Mouse (Mus musculus): ENCODE measurements around the gene Fbxo33. TPM values are rescaled to one million over a fixed set of nuclear protein-coding genes. Genes with fewer than 3 reads are reported as not detected.

Gene Fbxo33
- total and polyA plus RNA-seq, 3 experiments = 9.5 to 31.6 (median 19.5) TPM

GRCm38 (mm10) chr12:59217331-59217730 lies 2.2 kb downstream of the Fbxo33 start:
- H3K9ac ChIP-seq (ENCODE audit: insufficient read depth, low read depth) = peak overlapping the region; percentile 48; the same call in 1 of the 2 replicates
- in situ Hi-C loops (cut with MboI; ENCODE audit: low pct_ligation_motif_present, low pct_unique_long_range_greater_than_20kb, low sequenced_read_pairs) (loop anchor here (25.0 kb wide), 1 partner anchor 155 kb away; the partner anchor contains the start of genes Pnn and Trappc6b), dilution Hi-C loops (cut with MboI; ENCODE audit: extremely low pct_ligation_motif_present, extremely low pct_unique_long_range_greater_than_20kb, low sequenced_read_pairs) (no loop called here)
- H3K4me3 ChIP-seq (replicated peaks in 1 of 3; ENCODE audit: low read depth in 2 of 3, low read length in 2 of 3, poor library complexity in 1 of 3) = peak overlapping the region in 2 of 3 experiments; percentile 46 to 89
- H3K4me1 ChIP-seq (ENCODE audit: control insufficient read depth in 1 of 2, insufficient read depth in 2 of 2) = peaks cover 5 to 26% of the 10 kb centered on the region in 2 experiments; a peak in 3 of 4 replicates
- H3K4me2 ChIP-seq (ENCODE audit: insufficient read depth, low read depth, poor library complexity, severe bottlenecking) = peak overlapping the region; percentile 98
- peaks cover 0 to 6% of the 10 kb centered on the region in 2 experiments for H3K36me3 ChIP-seq (replicated peaks in 1 of 2; ENCODE audit: control insufficient read depth in 1 of 2, insufficient read depth in 1 of 2, low read length in 1 of 2)
- H3K27me3 ChIP-seq (replicated peaks) = no peaks in the 10 kb centered on the region
- peaks cover 32% of the 10 kb centered on the region for H3K79me2 ChIP-seq (replicated peaks; ENCODE audit: control insufficient read depth, extremely low read depth, insufficient read depth, poor library complexity, severe bottlenecking)
- no peaks in the 10 kb centered on the region for H3K9me3 ChIP-seq (replicated peaks; ENCODE audit: low read length)
- TF ChIP-seq USF2 (conservative IDR thresholded peaks at IDR 0.05; ENCODE audit: low read depth, low read length) (no peak), UBTF (IDR thresholded peaks at IDR 0.05; ENCODE audit: low read depth, low read length) (no peak), RAD21 (IDR thresholded peaks at IDR 0.05; ENCODE audit: low read depth, low read length) (no peak), ZKSCAN1 (IDR thresholded peaks at IDR 0.05; ENCODE audit: borderline replicate concordance, low read depth, low read length) (no peak)
- DNase-seq (ENCODE audit: extremely low read depth) = no peak
- no peak overlapping the region for H3K27ac ChIP-seq (ENCODE audit: insufficient read depth, low read depth)

DNA sequence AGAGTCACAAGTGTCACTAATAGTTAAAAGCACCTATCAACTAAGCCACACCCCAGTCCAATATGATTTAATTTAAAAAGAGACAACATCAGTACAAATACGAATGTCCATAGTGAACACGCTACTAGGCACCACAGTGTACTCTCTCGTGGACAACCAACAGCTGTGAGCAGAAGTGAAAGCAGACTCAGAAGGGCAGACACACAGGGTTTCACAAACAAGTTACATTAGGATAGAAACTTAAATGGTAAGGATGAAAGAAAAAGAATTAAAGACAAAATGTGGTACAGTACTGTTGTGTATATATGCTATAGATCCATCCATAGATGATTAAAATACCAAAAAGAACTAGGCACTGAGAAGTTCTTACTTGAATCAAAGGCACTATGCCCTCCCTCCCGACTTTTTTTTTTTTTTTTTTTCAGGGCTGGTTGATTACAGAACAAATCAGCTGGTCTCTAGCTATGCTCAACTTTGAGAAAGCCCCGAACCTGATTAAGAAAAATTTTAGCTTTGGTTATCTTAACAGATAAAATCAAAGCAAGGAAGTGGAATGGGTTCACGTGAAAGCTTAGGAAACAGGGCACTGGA lies 2.8 kb downstream of the Fbxo33 start:
- in situ Hi-C loops (cut with MboI; ENCODE audit: low pct_ligation_motif_present, low pct_unique_long_range_greater_than_20kb, low sequenced_read_pairs) = loop anchor here (25.0 kb wide), 1 partner anchor 154 kb away; the partner anchor contains the start of genes Pnn and Trappc6b
- Histone ChIP-seq H3K27me3 (replicated peaks) (no peaks in the 10 kb centered on the region), H3K79me2 (replicated peaks; ENCODE audit: control insufficient read depth, extremely low read depth, insufficient read depth, poor library complexity, severe bottlenecking) (peaks cover 32% of the 10 kb centered on the region), H3K4me2 (ENCODE audit: insufficient read depth, low read depth, poor library complexity, severe bottlenecking) (peak overlapping the region; percentile 98), H3K4me3 (replicated peaks in 1 of 3; ENCODE audit: low read depth in 2 of 3, low read length in 2 of 3, poor library complexity in 1 of 3) (peak overlapping the region in 1 of 3 experiments; percentile 89), H3K36me3 (replicated peaks in 1 of 2; ENCODE audit: control insufficient read depth in 1 of 2, insufficient read depth in 1 of 2, low read length in 1 of 2) (peaks cover 0 to 6% of the 10 kb centered on the region in 2 experiments), H3K27ac (ENCODE audit: insufficient read depth, low read depth) (no peak overlapping the region), H3K9me3 (replicated peaks; ENCODE audit: low read length) (no peaks in the 10 kb centered on the region), H3K4me1 (ENCODE audit: control insufficient read depth in 1 of 2, insufficient read depth in 2 of 2) (peaks cover 5 to 26% of the 10 kb centered on the region in 2 experiments; a peak in 3 of 4 replicates), H3K9ac (ENCODE audit: insufficient read depth, low read depth) (peak overlapping the region; percentile 48; the same call in 1 of the 2 replicates)
- dilution Hi-C loops (cut with MboI; ENCODE audit: extremely low pct_ligation_motif_present, extremely low pct_unique_long_range_greater_than_20kb, low sequenced_read_pairs) = no loop called here
- TF ChIP-seq CTCF (conservative IDR thresholded peaks at IDR 0.05 in 1 of 2, IDR thresholded peaks at IDR 0.05 in 1 of 2; ENCODE audit: low read depth in 2 of 2, low read length in 2 of 2) = no peak
- TF ChIP-seq MAFK (IDR thresholded peaks at IDR 0.05; ENCODE audit: insufficient replicate concordance, low read length) = no peak
- no peak for TF ChIP-seq ELF1 (IDR thresholded peaks at IDR 0.05; ENCODE audit: low read depth, low read length)
- peak; percentile 94 for TF ChIP-seq ZNF384 (IDR thresholded peaks at IDR 0.05; ENCODE audit: low read depth, low read length)
- TF ChIP-seq CHD1 (IDR thresholded peaks at IDR 0.05; ENCODE audit: low read depth, low read length) = 0 out of 2 replicates have a peak, but pooled peaks have one; percentile 23
- no peak for TF ChIP-seq MEF2A (IDR thresholded peaks at IDR 0.05; ENCODE audit: borderline replicate concordance, low read depth, low read length)
- no peak for TF ChIP-seq NELFE (IDR thresholded peaks at IDR 0.05; ENCODE audit: low read depth, low read length)
- peak; percentile 55; the same call in 1 of the 2 replicates for TF ChIP-seq EP300 (IDR thresholded peaks at IDR 0.05; ENCODE audit: low read length)
- TF ChIP-seq MXI1 (IDR thresholded peaks at IDR 0.05; ENCODE audit: low read depth, low read length) = peak; percentile 50; the same call in 1 of the 2 replicates
- peak; percentile 37; the same call in 1 of the 2 replicates for TF ChIP-seq ETS1 (conservative IDR thresholded peaks at IDR 0.05; ENCODE audit: low read depth, low read length)
- TF ChIP-seq RAD21 (IDR thresholded peaks at IDR 0.05; ENCODE audit: low read depth, low read length) = no peak
- TF ChIP-seq UBTF (IDR thresholded peaks at IDR 0.05; ENCODE audit: low read depth, low read length) = no peak
- peak; percentile 37 for TF ChIP-seq SIN3A (IDR thresholded peaks at IDR 0.05; ENCODE audit: low read length)
- TF ChIP-seq IRF4 (IDR thresholded peaks at IDR 0.05; ENCODE audit: low read depth, low read length) = peak; percentile 73; the same call in 1 of the 2 replicates
- TF ChIP-seq PAX5 (IDR thresholded peaks at IDR 0.05; ENCODE audit: low read length) = no peak
- no peak for TF ChIP-seq ZKSCAN1 (IDR thresholded peaks at IDR 0.05; ENCODE audit: borderline replicate concordance, low read depth, low read length)
- TF ChIP-seq SMC3 (IDR thresholded peaks at IDR 0.05; ENCODE audit: low read depth, low read length) = no peak
- peak; percentile 19 for DNase-seq (ENCODE audit: extremely low read depth)
